Mouse (Mus musculus) cerebellum, postnatal 25 days (tissue): ENCODE data around the gene Lekr1.

Experiments used
- DNase-seq, 2 experiments: peaks; one replicate each; pipeline ENCODE4 v3.0.0; 2021; ENCODE audit warnings: mixed read lengths in 2 of 2

The Lekr1 gene

DNA sequence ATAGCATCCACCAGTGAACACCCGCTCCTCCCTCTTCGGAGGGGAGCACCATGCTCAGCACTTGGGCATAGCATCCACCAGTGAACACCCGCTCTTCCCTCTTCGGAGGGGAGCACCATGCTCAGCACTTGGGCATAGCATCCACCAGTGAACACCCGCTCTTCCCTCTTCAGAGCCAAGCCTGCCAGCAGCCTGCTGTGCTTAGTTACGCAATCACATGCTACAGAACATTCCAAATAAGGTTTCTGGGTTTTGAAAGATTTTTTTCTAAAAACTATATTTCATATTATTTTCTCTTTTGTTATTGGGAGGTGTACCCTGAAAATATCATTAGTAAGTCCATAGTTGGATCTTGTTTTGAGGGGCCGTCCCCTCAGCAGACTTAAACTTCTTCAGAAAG is 103.6 kb downstream of the Lekr1 start:
- DNase-seq: peak; percentile 17 to 42

DNA sequence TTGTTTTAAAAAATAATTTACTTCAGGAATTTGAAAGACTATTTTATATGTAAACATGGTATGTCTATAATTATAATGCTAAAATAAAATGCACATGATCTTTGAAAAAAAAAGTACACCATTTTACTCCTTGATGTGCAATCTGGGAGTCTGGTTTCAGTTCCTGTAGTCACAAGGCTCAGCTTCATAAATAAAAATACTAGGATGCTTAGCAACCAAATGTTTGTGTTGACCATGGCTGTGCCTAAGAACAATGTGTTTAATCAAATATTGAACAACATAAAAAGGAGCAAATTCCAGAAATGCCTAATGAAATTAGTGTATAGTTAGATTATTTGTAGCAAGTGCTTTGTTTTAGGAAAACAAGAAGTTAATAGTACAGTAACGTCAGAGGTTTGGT is 107.9 kb downstream of the Lekr1 start:
- DNase-seq: no peak

DNA sequence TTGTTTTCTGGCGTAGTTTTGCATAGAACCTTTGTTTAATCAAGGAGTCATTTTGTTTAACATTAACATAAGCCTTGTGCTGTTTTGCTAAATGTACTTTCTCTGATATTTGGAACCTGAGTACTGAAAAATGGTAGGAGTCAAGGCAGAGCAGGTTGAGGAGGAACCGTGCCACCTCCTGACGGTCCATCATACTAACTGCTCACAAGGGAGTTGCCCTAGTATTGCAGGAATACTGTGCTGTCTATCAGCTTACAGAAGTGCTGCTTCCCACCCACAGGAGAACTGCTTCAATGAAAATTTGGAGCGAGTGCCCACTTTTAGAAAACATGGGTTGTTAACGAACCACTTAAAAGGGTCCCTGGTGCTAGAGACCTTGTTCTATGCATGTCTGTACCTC is 109.1 kb downstream of the Lekr1 start:
- no peak for DNase-seq

DNA sequence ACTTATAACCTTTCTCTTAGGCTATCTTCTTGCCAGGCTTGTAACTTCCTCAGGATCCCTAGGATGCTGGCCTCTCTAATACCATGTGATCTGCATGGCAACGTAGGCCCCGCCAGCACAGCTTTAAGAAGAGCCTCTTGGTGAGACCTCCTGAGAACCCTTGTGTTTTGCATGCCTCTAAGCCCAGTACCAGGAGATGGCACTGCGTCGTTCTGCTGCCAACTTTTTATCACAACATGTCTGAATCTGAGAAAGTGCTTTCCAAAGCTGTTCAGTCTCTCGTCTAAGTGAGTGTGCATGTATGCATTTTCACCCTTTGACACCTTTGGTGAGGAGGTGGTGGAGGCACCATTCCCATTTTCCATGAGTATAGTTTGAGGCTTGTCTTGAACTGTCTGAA is 116.2 kb downstream of the Lekr1 start:
- no peak for DNase-seq

DNA sequence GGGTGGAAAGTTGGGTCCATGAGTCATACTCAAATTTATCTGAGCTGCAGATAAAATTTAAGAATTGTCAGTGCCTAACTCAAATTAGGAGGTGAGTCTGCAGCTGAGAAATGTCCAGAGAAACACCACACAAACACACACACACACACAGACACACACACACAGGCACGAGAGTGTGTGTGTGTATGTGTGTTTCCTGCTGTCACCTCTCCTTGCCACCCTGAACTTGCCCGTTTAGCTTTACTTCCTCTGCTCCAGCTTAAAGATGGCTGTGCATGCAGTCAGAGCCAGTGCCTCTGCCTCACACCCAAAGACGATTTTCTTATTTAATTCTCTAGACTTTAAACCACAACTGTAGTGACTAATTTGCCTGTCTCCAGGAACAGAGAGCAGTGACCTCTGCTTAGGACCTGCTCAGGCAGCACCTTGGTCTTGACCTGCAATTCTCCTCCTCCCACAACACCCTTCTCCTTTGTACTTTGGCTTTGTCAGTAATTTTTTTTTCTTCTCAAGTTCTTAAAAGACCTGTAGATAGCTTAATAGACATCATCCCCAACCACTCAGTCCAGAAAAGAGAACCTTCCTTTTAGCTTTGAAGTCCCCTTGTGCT is 124.2 kb downstream of the Lekr1 start:
- no peak for DNase-seq

DNA sequence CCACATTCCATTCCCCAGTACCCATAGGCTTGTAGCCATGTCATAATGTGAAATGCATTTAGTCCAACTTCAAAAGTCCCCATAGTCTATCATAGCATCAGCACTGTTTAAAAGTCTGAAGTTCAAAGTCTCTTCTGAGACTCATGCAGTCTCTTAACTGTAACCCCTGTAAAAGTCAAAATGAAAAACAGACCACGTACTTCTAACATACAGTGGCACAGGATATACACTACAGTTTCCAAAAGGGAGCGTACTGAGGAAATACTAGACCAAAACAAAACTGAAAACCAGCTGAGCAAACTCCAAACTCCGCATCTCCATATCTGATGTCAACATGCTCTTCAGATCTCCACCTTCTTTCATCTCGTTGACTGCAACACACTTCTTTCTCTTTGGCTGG is 127.5 kb downstream of the Lekr1 start:
- DNase-seq: no peak

DNA sequence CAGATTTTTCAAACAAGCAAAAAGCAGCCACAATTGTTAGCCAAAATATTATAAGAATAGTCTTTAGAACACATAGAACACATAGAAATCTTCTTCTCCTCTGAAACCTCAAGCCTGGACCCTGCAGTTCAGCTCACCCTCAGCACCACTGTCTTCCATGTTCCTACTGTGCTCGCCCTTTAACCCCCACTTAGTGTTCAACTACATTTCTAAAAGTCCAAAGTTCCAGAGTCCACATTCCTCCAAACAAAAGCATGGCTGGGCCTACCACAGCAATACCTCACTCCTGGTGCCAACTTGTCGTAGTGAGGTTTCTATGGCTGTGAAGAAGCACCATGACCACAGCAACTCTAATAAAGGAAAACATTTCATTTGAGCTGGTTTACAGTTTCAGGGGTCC is 128.7 kb downstream of the Lekr1 start:
- no peak for DNase-seq

DNA sequence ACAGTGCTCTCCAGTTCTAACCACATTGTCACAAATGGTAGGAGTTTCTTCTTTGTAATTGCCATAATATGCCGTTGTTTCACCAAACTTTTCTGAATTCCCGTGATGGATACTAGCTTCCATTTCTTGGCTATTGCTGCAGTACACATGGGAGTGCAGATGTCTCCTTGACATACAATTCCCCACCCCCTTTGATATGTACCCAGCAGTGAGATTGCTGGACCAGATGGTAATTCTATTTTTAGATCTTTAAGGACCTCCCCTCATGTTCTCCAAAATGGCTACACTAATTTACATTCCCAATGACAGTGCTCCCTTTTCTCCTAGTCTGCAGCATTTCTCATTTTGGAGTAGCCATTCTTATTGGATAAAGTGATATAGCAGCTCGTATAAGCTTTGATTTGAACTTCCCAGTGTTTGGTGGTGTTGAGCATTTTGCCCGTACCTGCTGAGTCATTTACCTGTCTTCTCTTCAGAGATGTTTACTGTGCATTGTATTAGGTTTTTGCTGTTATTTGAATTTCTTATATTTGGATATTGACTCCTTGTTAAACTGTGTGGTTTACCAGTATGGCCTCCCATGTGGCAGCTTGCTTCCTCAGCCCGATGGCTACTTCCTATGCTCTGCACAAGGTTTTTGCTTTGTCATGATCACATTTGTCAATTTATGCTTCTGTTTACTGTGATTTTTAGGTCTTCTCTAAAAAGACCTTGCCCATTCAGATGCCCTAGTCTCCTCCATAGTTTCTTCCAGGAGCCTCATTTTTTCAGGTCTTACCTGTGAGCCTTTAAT is 131.5 kb downstream of the Lekr1 start:
- DNase-seq: no peak

DNA sequence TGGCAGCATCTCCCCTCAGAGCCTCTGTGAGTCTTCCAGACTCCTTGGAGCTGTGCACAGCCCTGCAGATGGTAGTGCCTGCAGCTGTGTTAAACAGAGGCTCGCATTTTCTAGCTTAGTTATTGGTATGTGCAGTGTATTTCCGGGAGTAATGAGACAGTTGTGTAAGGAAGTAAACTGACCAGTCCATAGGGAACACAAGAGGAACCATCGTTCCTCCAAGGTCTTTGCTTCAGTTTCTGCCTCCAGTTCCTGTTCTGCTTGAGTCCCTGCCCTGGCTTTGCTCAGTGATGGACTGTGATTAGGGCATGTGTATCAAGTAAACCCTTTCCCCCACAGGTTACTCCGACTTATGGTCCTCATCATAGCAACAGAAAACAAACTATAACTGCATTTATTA is 134.9 kb downstream of the Lekr1 start:
- DNase-seq: no peak

DNA sequence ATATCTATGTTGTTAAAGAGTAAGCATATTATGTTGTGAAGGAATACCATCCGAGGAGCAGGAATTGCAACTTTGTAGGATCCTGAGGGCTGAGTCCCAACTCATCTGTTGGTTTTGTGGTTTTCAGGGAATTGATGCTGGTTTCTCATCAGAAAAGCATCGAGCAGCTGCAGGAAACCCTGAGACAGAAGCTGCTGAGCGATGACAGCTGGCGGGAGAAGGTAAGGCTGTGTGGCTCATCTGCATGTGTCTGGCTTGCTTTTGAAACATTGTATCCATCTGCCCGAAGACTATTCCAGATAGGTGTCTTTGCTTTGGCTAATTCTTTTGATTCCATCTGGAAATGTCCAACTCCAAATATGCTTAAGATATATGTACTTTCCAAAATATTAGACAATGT is 136.2 kb downstream of the Lekr1 start:
- DNase-seq: no peak

DNA sequence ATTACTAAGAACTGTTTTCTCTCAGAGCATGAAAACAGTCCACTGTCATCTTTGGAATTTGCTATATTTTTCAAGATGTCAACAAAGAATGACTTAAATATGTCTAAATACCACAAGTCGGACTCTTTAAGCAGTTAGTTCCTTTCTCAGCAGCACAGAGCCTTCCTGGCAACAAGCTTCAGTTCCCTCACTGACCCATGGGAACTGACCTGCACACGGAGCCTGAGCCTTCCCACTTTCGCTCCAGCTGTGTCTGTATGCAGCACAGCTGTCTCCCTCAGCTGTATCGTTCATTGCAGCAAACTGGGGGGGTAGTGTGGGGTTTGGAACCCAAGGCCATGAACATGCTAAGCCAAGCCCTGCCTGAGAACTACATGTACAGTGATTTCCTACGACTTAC is 136.8 kb downstream of the Lekr1 start:
- no peak for DNase-seq

DNA sequence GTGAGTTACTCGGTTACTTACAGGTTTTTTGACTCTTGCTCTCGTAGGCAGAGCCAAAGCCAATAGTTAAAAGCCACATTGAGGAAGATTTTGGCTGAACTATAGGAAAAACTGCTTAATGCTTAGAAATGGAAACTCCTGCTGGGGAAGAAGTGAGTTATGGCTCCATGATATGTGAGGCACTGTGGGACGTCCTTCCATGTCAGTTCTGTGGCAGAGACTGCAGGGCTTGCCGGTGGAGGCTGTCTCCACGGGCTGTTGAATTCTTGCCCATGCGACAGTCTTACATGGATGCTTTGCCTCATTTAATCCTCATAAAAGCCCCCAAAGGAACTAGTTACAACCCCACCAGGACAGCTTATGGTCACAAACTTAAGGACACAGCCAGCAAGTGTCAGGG is 148.9 kb downstream of the Lekr1 start:
- DNase-seq: no peak

DNA sequence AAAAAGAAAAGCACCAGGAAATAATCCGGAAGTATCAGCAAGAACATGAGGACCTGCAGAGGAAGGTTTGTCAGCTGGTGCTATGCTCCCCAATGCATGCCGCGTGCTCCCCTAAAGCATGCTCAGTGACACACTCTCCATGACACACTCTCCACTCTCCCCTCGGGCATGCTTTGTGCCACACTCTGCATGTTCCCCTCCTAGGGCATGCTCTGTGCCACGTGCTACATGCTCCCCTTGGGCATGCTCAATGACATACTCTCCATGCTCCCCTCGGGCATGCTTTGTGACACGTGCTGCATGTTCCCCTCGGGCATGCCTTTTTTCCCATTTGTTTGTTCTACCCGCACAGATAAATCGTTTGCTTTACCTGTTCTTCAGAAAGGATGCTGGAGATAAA is 150.0 kb downstream of the Lekr1 start:
- DNase-seq: no peak

DNA sequence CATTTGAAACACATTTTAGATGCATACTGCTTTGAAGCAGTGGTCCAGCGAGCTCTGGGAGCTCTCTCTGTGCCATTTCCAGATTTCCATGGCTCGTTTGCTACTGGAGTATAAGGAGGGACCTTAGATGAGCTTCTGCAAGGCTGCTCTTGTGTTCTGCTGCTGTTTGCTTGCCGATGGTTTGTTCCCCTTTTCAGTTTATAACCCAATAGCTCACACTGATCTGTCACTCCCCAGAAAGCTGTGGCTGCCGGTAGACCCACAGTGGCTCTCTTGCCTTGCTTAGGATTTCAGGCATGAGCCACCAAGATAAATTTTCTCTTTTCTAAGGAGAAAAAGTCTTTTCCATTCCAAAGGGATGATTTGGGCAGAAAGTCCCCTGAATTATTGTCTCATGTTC is 152.6 kb downstream of the Lekr1 start:
- no peak for DNase-seq

DNA sequence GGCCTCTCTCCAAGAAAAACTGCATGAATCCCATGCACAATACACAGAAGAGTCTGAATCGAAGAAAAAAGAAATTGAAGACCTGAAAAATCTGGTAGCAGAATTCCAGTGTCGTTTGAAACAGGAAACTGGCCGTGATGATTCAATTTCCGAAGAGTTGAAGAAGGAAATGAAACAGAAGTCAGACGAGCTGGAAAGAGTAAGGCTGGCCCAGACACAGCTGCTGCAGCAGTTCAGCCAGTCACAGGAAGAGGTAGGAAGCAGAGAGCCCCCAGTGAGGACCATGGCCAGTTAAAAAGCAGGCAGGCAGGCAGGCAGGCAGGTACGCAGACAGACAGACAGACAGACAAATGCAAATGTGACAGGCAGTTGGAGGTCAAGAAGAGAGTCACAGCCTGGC is 153.8 kb downstream of the Lekr1 start:
- DNase-seq: no peak

DNA sequence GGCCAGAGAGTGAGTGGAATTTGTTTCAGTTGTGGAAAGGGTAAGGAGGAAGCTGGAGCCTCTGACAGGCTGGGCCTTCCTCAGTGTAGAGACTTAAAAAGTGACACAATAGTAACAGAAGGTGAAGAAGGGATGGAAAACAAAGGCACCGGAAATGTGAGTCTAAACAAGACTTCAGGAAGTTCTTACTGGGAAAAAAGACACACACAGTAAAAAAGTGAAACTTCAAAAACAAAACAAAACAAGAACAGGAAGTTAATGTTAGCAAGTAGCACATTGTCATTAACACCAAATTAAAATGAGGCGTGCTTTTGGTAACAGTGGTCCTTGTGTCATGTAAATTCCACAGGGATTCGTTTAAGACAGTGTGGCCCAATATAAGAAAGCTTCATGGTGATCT is 158.9 kb downstream of the Lekr1 start:
- DNase-seq: no peak

DNA sequence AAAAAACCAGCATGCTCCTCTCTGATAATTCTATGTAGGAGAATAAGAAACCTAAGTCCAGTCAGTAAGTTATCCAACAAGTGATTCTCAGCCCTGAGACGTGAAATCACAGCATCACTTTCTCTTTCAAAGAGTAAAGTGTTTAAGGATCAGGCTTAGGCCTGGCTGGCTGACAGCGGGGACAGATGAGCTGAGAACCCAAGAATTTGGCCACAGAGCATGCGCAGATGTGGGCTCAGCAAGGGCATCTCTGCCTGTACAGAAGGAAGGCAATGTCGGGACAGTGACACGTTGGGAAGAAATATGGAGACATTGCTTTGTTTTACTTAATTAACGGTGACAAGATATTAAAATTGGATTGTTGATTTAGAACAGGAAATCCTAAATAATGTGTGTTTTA is 160.7 kb downstream of the Lekr1 start:
- DNase-seq: no peak

DNA sequence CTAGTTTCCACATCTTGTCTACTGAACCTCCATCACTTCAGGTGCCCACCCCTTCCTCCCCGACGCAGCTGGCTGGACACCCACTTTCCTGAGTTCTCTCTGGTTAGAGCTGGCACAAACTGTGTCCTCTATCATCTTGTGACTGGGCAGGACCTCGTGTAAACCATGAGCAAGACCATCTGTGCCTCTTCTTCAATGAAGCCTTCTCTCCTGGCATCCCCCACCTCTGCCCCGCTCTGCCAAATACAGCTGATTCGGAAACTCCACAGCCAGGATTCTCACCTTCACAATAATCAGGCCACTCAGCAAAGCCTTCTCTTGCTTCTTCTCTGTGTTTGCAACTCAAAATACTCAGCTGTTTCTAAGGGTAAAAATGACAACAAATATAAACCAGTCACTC is 161.4 kb downstream of the Lekr1 start:
- DNase-seq: peak in 1 of 2 experiments; percentile 15

DNA sequence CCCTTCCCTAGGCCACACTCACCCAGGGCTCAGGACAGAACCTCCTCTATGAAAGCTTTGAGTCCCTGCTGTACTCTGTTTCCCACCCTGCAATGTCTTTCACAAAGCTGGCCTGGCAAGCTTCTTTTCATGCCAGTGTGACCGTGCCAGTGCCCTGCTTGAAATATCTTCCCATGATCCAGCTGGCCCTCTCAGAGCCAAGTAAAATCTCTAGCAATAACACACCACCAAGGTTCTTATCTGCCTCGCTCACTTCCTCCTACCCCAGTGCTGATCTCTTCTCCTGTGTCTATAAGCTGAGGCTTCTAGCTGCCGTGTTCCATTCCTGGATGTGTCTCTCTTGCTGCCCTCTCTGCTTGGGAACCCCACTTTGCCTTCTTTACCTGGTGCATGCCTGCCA is 162.0 kb downstream of the Lekr1 start:
- DNase-seq: peak; percentile 41 to 46

DNA sequence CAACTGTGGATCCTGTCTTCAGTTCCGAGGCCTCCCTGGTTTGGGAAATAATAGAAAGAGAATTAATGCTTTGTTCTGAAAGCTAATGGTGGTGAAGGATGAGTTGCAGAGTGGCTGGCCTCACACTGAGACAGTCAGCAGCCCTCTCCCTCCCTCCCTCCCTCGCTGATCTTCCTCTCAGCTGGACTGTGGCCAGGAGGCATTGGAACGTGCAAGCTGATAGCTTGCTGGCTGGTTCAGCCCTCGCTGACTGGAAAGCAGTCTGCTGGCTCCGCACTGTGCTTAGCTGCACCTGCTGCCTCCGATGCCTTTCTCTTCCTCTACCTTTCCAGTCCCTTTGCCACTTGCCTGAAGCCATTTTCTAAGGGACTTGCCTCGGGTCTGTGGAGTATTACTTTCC is 163.2 kb downstream of the Lekr1 start:
- peak; percentile 75 to 90 for DNase-seq

DNA sequence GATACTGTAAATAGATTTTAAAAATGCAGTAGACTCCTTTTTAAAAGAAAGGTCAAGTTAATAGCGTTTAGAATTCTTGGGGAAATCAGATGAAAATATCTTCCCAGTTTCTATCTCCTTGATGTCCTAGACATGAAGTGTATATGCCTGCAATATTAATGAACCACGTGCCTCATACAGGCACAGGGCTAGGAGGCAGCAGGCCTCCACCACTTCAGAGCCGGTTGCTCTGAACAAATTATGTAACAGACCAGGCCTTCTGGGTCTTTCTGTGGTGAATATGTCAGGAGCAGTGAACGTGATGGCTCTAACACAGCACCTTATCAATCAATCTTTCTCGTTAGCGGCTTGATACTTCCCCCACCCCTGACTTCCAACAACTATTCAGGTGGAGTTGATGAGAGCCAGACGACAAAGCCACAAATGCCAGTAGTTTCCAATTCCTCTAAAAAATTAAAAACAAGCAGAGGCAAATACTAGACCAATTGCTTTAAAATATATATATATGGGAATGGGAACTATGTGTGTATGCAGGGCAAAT is 164.0 kb downstream of the Lekr1 start:
- DNase-seq: no peak

DNA sequence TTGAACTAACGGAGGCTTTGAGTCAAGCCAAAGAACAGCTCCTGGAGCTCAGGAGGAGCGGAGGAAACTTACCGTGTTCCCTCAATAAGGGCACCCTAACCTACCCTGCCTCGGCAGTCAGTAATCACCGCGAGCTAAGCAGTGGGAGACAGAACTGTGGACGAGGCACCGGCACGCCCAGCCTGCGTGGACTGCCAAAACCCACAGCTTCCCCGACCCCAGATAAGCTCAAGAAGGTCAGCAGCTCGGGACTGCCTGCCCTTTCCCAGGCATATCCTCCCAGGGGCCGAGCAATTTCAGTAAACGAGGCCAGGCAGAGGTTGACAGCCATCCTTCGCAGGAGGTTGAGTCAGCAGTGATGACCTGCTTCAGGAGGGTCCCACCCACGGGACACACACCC is 164.8 kb downstream of the Lekr1 start:
- no peak for DNase-seq

DNA sequence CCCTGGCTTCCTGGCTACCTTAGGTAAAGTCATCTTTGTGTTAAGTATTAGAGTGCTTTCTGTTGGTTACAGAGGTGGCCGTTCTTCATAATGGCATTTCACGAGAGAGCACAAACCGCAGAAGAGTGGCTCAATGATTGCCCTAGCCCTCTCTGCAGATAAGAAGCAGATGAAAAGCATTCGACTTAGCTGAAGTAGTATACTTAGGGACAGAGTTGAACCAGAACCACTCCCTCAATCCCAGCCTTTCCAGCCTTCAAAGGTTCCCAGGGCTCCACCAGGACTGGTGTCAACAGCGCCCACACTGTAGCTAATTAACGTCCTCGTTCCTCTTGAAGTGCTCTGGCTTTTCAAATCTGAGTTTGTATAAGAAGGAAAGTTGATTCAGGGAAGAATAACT is 166.4 kb downstream of the Lekr1 start:
- DNase-seq: no peak

DNA sequence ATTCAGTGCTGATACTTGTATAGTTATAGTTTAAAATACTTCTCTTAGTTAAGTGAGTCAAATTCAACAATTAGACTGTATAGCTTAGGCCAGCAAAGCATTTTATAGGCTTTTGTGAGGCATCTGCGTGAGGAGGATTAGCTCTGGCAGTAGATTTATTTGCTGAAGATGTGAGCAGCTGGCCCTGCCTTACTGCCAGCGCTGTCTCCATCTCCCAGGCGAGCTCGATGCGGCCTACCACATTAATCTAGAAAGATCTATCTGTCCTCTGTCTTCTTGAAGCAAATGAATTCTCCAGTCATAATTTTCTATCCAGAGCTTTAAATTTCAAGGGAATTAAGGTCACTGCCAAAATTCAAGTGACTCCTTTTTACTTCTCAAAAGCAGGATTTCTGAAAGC is 170.4 kb downstream of the Lekr1 start:
- no peak for DNase-seq

DNA sequence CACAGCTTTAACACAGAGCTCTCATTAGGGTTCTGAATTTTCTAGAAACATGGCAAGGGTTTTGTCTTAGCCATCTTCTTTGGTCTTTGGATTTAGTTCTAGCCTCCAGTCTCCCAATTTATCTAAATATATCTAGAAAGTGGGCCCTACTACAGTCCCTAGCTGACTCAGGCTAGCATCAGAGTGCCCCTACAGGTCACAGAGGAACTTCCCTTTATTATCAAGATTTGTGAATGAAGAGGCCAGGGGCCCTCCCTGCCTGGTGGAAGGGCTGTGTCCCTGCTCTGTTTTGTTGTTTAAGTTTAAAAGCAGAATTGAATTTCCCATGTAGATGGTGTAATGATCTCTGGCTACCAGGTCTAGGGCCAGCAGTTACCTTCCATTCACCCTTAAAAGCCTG is 173.6 kb downstream of the Lekr1 start:
- DNase-seq: no peak
